Mouse (Mus musculus): ENCODE data around the gene Kif22.

DNA sequence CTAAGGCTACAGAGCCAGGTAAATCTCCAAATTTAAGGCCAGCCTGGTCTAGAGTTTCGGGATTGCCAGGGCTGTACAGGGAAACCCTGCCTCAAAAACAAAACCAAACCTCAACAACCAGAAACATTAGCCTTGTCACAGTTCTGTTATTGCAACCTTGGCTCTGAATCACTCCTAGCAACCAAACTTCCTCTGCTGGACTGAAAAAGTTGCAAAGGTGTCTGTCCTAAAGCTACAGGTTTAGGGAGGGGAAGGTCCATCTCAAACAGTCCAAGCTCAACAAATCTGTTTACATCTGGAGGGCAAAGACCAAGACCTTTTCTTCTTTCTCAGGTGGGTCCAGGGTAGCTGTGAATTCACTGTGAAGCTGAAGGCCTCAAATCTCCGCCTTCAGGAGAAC is 31.2 kb downstream of the Kif22 start:
- TF ChIP-seq CHD1 (IDR thresholded peaks at IDR 0.05; ENCODE audit: low read depth, low read length) (no peak), CTCF (IDR thresholded peaks at IDR 0.05 in 2 of 3, conservative IDR thresholded peaks at IDR 0.05 in 1 of 3; ENCODE audit: control insufficient read depth in 1 of 3, insufficient read depth in 1 of 3, low read depth in 2 of 3, low read length in 3 of 3, poor library complexity in 1 of 3, severe bottlenecking in 1 of 3) (no peak), EP300 (IDR thresholded peaks at IDR 0.05; ENCODE audit: low read depth in 1 of 2, low read length in 2 of 2) (no peak), SMC3 (IDR thresholded peaks at IDR 0.05; ENCODE audit: low read depth, low read length) (no peak), MAFK (IDR thresholded peaks at IDR 0.05; ENCODE audit: borderline replicate concordance, low read depth, low read length) (no peak), ELF1 (IDR thresholded peaks at IDR 0.05; ENCODE audit: low read depth, low read length) (no peak), USF1 (IDR thresholded peaks at IDR 0.05; ENCODE audit: low read depth, low read length) (no peak), UBTF (IDR thresholded peaks at IDR 0.05; ENCODE audit: borderline replicate concordance, insufficient read depth, low read depth, low read length) (no peak), ZC3H11A (IDR thresholded peaks at IDR 0.05; ENCODE audit: low read depth, low read length) (no peak), TAL1 (IDR thresholded peaks at IDR 0.05; ENCODE audit: low read length) (no peak), POLR2A (IDR thresholded peaks at IDR 0.05; ENCODE audit: control insufficient read depth in 1 of 2, insufficient read depth in 1 of 2, low read depth in 1 of 2, low read length in 2 of 2, poor library complexity in 1 of 2) (no peak), MYC (IDR thresholded peaks at IDR 0.05; ENCODE audit: low read depth, low read length) (no peak), ETS1 (IDR thresholded peaks at IDR 0.05; ENCODE audit: low read depth, low read length) (no peak)
